Mouse (Mus musculus) kidney, postnatal 0 days (tissue): ENCODE results near the gene Zfp607b. TPM values are rescaled to one million over a fixed set of nuclear protein-coding genes. Genes with fewer than 3 reads are reported as not detected.

Source experiments
- ATAC-seq: fragments of 200-750 bp; cut with Nextera tagmentation; replicated peaks from 2 replicates; pipeline ENCODE4 v1.8.0; 2017; ENCODE audit warnings: low read depth, moderate number of reproducible peaks, moderate TSS enrichment, moderate library complexity; ENCODE audit not compliant: low FRiP score
- DNase-seq: peaks from one replicate; pipeline ENCODE4 v3.0.0-alpha.2; 2016; ENCODE audit warnings: low spot score
- H3K27ac ChIP-seq: fragments of 300-500 bp; sonication (generic); 2 replicates; pipeline ENCODE4 v1.5.1; 2014; ENCODE audit warnings: mild to moderate bottlenecking
- H3K27me3 ChIP-seq: fragments of 300-500 bp; sonication (generic); 2 replicates; pipeline ENCODE4 v1.6.1; 2014; ENCODE audit warnings: low read length, mixed read lengths; ENCODE audit not compliant: insufficient read depth
- H3K36me3 ChIP-seq: fragments of 300-500 bp; sonication (generic); 2 replicates; pipeline ENCODE4 v1.6.1; 2014; ENCODE audit warnings: low read length, mixed read lengths; ENCODE audit not compliant: insufficient read depth
- H3K4me1 ChIP-seq: fragments of 300-500 bp; sonication (generic); replicated peaks from 2 replicates; pipeline ENCODE4 v1.6.1; 2014; ENCODE audit warnings: antibody characterized with exemption, low read length, mixed read lengths; ENCODE audit not compliant: insufficient read depth
- H3K4me2 ChIP-seq: fragments of 300-500 bp; sonication (generic); 2 replicates; pipeline ENCODE4 v1.6.1; 2014; ENCODE audit warnings: mild to moderate bottlenecking, low read length, moderate library complexity, mixed read lengths
- H3K4me3 ChIP-seq: fragments of 300-500 bp; sonication (generic); replicated peaks from 2 replicates; pipeline ENCODE4 v1.5.1; 2014; ENCODE audit warnings: low read depth, low read length
- H3K9ac ChIP-seq: fragments of 300-500 bp; sonication (generic); 2 replicates; pipeline ENCODE4 v1.6.1; 2014; ENCODE audit warnings: low read depth, low read length
- H3K9me3 ChIP-seq: fragments of 300-500 bp; sonication (generic); replicated peaks from 2 replicates; pipeline ENCODE4 v1.6.1; 2016; ENCODE audit warnings: low read length, inconsistent platforms, mixed read lengths
- CTCF ChIP-seq: IDR thresholded peaks from 2 replicates; pipeline ENCODE4 v1.5.1; 2016; ENCODE audit warnings: antibody characterized with exemption, low read depth, mild to moderate bottlenecking, moderate library complexity
- WGBS: fragments of 180-500 bp; shearing (Covaris S2); extraction: QIAGEN DNeasy Blood & Tissue Kit; methylation state at CpG from one replicate; pipeline ENCODE4 v1.1.7; 2014; 5-methylcytosine and 5-hydroxymethylcytosine counted together
- polyA plus RNA-seq: library from polyadenylated mRNA; unstranded; fragments of >200 nt; fragmentation: Nextera tagmentation; extraction: Ambion mirVana; gene quantifications from 2 replicates; pipeline ENCODE4 v1.2.1, GENCODE M21; 2015

The Zfp607b gene
- polyA plus RNA-seq, 1 experiment from 2014 or later, result 3.2 TPM

DNA sequence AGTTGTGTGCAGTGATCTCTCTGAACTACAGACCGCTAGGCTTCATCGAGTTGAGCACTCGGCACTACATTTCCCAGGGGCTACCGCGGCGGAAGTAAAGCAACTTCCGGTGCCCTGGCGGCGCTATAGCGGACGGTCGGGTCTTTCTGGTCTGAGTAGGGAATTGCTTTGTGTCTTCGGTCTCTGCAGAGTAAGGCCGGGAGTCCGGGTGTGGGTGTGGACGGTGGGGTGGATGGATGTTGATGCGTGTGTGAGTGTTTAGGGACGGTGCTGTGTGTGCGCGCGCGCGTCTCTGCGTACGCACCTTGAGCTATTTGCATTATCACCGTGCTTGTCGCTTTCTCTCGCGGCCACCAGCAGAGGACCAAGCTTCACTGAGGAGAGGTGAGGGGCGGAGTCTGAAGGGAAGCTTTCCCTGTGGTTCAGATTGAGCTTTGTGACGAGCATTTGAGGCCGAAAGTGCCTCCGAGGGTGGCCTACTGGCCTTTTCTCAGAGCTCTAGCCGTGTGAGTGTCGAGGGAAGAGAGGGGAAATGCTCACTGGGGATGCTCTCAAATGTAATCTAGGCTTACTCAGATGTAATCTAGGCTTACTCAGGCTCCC is 42.2 kb downstream of the Zfp607b start, which contains the start of gene Zfp60:
Gene Zfp60, plus strand, starts transcription at position 109 of the 603 bp plus-strand sequence.
- peak within 1 kb of the TSS; percentile 64 for H3K4me3 ChIP-seq
- H3K4me2 ChIP-seq, result peak within 1 kb of the TSS; percentile 76
- ATAC-seq (peak; percentile 96), DNase-seq (peak; percentile 97)
- no peaks in the 10 kb centered on the region for H3K36me3 ChIP-seq
- H3K9me3 ChIP-seq, result no peaks in the 10 kb centered on the region
- peak within 1 kb of the TSS; percentile 94 for H3K27ac ChIP-seq
- WGBS, result under 1% methylated on average over 35 of the region's 35 CpGs
- no peaks in the 10 kb centered on the region for H3K4me1 ChIP-seq
- H3K9ac ChIP-seq, result peak within 1 kb of the TSS; percentile 72
- peak; percentile 57 for TF ChIP-seq CTCF
- no peaks in the 10 kb centered on the region for H3K27me3 ChIP-seq

DNA sequence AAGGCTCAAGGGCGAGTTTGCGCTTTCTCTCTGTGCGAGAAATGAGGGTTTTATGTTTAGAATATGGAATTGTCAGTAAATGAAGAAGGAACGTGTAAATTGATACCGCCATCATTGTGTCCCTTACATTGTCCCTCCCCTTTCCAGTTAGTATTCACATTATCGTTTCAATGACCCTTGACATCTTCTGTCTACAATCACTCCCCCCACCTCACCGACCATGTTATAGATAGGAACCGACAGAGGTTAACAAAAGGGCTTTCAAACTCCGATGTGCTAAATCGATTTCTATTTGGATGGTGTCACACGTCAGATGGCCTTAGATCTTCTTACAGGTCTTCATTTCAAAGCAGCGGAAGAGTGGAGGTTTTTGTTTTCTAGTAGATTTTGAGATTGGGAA is 42.8 kb downstream of the Zfp607b start:
- DNase-seq (peak; percentile 55), ATAC-seq (no peak)
- Histone ChIP-seq H3K36me3 (no peaks in the 10 kb centered on the region), H3K4me2 (peak overlapping the region; percentile 76), H3K27me3 (no peaks in the 10 kb centered on the region), H3K9ac (peak overlapping the region; percentile 72), H3K9me3 (no peaks in the 10 kb centered on the region), H3K4me1 (no peaks in the 10 kb centered on the region), H3K4me3 (peak overlapping the region; percentile 64), H3K27ac (peak overlapping the region; percentile 94)
- TF ChIP-seq CTCF, result no peak
- WGBS, result 8% methylated on average over 12 of the region's 12 CpGs

DNA sequence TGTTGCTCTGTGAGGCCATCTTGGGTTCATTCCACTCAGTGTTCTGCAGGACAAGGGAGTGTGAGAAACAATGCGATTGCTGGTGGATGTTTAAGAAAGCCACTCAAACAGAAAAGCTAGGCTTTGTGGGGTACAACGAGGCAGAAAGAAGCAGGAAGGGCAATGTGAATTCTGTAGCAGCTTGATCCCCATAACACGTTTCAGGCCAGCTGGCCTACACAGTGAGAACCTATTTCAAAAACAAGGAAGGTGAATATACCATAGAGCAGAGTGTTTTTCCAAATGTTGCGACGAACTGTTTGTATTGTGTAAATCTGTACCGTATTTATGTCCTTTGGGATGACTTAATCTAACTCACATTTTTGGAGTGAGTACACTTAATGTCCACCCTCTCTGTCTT is 43.4 kb downstream of the Zfp607b start:
- H3K9me3 ChIP-seq, result no peaks in the 10 kb centered on the region
- H3K4me2 ChIP-seq, result peak overlapping the region; percentile 76
- TF ChIP-seq CTCF, result no peak
- peak overlapping the region; percentile 94; the same call in 1 of the 2 replicates for H3K27ac ChIP-seq
- H3K4me3 ChIP-seq, result no peak overlapping the region
- ATAC-seq (no peak), DNase-seq (no peak)
- no peaks in the 10 kb centered on the region for H3K4me1 ChIP-seq
- 82% methylated on average over 6 of the region's 6 CpGs for WGBS
- no peaks in the 10 kb centered on the region for H3K27me3 ChIP-seq
- H3K36me3 ChIP-seq, result no peaks in the 10 kb centered on the region
- peak overlapping the region; percentile 72; the same call in 1 of the 2 replicates for H3K9ac ChIP-seq

DNA sequence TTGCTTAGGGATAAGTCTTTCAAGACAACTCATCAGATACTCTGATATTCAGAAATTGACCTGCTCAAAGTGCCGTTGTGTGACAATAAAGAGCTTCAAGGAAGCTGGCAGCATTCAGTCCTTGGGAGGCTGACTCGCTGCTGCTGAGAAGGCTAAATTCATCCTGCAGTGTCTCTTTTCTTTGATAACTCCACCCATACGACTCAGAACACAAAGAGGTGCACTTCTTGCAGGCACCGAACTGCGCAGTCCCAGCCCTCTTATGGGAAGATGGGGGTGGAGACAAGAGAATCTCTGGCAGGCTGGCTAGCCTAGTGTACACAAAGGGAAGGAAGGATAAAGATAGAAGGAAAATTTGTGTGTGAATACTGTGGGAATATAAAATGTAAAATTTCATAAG is 46.3 kb downstream of the Zfp607b start:
- no peak for ATAC-seq
- Histone ChIP-seq H3K36me3 (peaks cover 18% of the 10 kb centered on the region), H3K4me1 (no peaks in the 10 kb centered on the region), H3K9ac (no peak overlapping the region), H3K4me3 (no peak overlapping the region), H3K9me3 (no peaks in the 10 kb centered on the region), H3K4me2 (no peak overlapping the region), H3K27me3 (no peaks in the 10 kb centered on the region), H3K27ac (no peak overlapping the region)
- WGBS, result 81% methylated on average over 5 of the region's 5 CpGs
- TF ChIP-seq CTCF, result no peak
- no peak for DNase-seq

Other genes starting within 250 kb of the Zfp607b start
- gene Sptbn4, start 241.7 kb upstream of the Zfp607b start, polyA plus RNA-seq, result 0.17 and 0.28 TPM in 2 replicates
- gene Blvrb, start 241.4 kb upstream of the Zfp607b start, polyA plus RNA-seq, result 33.4 and 40.1 TPM in 2 replicates
- gene Sertad3, start 215.6 kb upstream of the Zfp607b start, polyA plus RNA-seq, result 24.0 and 25.3 TPM in 2 replicates
- gene Sertad1, start 202.4 kb upstream of the Zfp607b start, polyA plus RNA-seq, result 41.6 and 44.3 TPM in 2 replicates
- 4.1 and 4.7 TPM in 2 replicates for gene Prx, start 190.0 kb upstream of the Zfp607b start, polyA plus RNA-seq
- 0.45 and 0.57 TPM in 2 replicates for gene Hipk4, start 166.1 kb upstream of the Zfp607b start, polyA plus RNA-seq
- gene Pld3, start 136.1 kb upstream of the Zfp607b start, polyA plus RNA-seq, result 109 and 118 TPM in 2 replicates
- 20.1 and 20.9 TPM in 2 replicates for gene 2310022A10Rik, start 136.1 kb upstream of the Zfp607b start, polyA plus RNA-seq
- gene Akt2, start 97.8 kb upstream of the Zfp607b start, polyA plus RNA-seq, result 74.3 and 75.3 TPM in 2 replicates
- not detected in 2 replicates for gene Ttc9b, start 35.4 kb upstream of the Zfp607b start, polyA plus RNA-seq
- gene Map3k10, start 14.7 kb upstream of the Zfp607b start, polyA plus RNA-seq, result 5.0 and 6.8 TPM in 2 replicates
- gene Zfp60, start 42.0 kb downstream of the Zfp607b start, polyA plus RNA-seq, result 20.8 and 23.9 TPM in 2 replicates
- 1.9 and 2.3 TPM in 2 replicates for gene Zfp626, start 117.9 kb downstream of the Zfp607b start, polyA plus RNA-seq
- gene Zfp59, start 149.3 kb downstream of the Zfp607b start, polyA plus RNA-seq, result 6.0 and 6.4 TPM in 2 replicates
- gene Zfp607a, start 168.2 kb downstream of the Zfp607b start, polyA plus RNA-seq, result 2.2 and 2.4 TPM in 2 replicates
- 5.4 and 5.8 TPM in 2 replicates for gene Zfp974, start 240.1 kb downstream of the Zfp607b start, polyA plus RNA-seq